Mouse (Mus musculus) limb, embryonic 15.5 days (tissue): ENCODE data around the gene Tradd. TPM values are rescaled to one million over a fixed set of nuclear protein-coding genes. Genes with fewer than 3 reads are reported as not detected.

ENCODE experiments used
- ATAC-seq: fragments of 200-750 bp; cut with Nextera tagmentation; 2 replicates; pipeline ENCODE4 v1.8.0; 2017; ENCODE audit warnings: low read depth, moderate TSS enrichment; ENCODE audit not compliant: insufficient number of reproducible peaks, low FRiP score, low TSS enrichment
- H3K27ac ChIP-seq: fragments of 300-500 bp; sonication (generic); 2 replicates; pipeline ENCODE4 v1.5.1; 2015; ENCODE audit warnings: moderate library complexity, mild to moderate bottlenecking, inconsistent platforms
- H3K27me3 ChIP-seq: fragments of 300-500 bp; sonication (generic); 2 replicates; pipeline ENCODE4 v1.6.1; 2015; ENCODE audit warnings: inconsistent platforms
- H3K36me3 ChIP-seq: fragments of 300-500 bp; sonication (generic); 2 replicates; pipeline ENCODE4 v1.6.1; 2015; ENCODE audit warnings: inconsistent platforms
- H3K4me1 ChIP-seq: fragments of 300-500 bp; sonication (generic); 2 replicates; pipeline ENCODE4 v1.6.1; 2015; ENCODE audit warnings: inconsistent platforms
- H3K4me2 ChIP-seq: fragments of 300-500 bp; sonication (generic); 2 replicates; pipeline ENCODE4 v1.6.1; 2015; ENCODE audit warnings: mild to moderate bottlenecking, inconsistent platforms
- H3K4me3 ChIP-seq: fragments of 300-500 bp; sonication (generic); 2 replicates; pipeline ENCODE4 v1.5.1; 2015; ENCODE audit warnings: mild to moderate bottlenecking, inconsistent platforms
- H3K9ac ChIP-seq: fragments of 300-500 bp; sonication (generic); 2 replicates; pipeline ENCODE4 v1.6.1; 2015; ENCODE audit warnings: inconsistent platforms
- H3K9me3 ChIP-seq: fragments of 300-500 bp; sonication (generic); 2 replicates; pipeline ENCODE4 v1.6.1; 2016; ENCODE audit warnings: inconsistent platforms
- WGBS: fragments of 180-500 bp; shearing (Covaris S2); methylation state at CpG from one replicate; pipeline ENCODE4 v1.1.7; 2015; 5-methylcytosine and 5-hydroxymethylcytosine counted together
- microRNA counts: library from miRNA; unstranded; fragments of <30 nt; microRNA quantifications from one replicate; lab custom pipeline; 2016
- microRNA-seq: library from miRNA; unstranded; fragments of <30 nt; microRNA quantifications from one replicate; pipeline ENCODE4, GENCODE M21; 2016
- polyA plus RNA-seq: library from polyadenylated mRNA; unstranded; fragments of >200 nt; fragmentation: Nextera tagmentation; extraction: Ambion mirVana; gene quantifications from 2 replicates; pipeline ENCODE4 v1.2.1, GENCODE M21; 2015

Gene Tradd
- polyA plus RNA-seq, 1 experiment from 2014 or later = 30.8 TPM

DNA sequence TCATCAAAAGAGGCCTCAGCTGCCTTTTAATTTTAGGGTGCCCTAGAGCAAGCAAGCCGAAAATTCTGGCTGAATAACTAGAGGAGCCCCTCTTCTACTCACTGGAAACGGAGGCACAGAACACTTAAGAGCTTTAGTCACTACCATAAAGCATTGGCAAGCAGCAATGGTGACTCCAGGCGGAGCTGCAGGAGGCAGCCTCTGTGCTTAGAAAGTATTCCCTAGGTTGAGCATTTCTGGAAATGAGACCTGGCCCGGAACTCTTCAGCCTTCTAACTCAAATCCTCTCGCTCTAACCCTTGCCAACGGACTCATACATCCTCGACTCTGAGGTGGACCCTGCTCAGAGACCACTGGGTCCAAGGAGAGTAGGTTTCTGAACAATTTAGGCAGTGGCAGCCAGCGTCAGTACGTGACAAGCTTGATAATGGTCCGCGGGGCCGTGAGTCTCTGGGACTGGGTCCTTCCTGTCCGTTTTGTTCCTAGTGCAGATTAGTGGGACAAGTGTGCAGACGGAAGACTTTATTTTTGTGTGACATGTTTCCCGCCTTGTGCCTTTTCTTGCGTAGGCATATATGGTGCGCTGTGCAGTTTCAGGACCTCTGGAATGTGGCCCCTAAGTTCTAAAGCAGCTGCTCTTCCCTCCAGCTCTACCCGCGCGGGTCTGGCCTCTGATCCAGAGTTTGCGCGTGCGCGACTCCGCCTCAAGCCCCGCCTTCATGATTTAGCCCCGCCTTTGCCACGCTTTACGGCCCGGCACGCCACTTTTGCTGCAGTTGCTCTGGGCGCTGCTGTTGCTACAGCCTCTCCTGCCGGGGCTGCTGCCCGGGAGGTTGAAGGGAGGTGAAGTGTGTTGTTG, 39.8 kb downstream of the Tradd start, which contains the start of gene D230025D16Rik:
D230025D16Rik (plus strand) TSS at position 733 of the 859 bp plus-strand sequence.
- peak within 1 kb of the TSS; percentile 79 for H3K4me2 ChIP-seq
- no peaks in the 10 kb centered on the region for H3K27me3 ChIP-seq
- no peaks in the 10 kb centered on the region for H3K36me3 ChIP-seq
- H3K9me3 ChIP-seq = no peaks in the 10 kb centered on the region
- H3K4me3 ChIP-seq = peak within 1 kb of the TSS; percentile 81
- H3K27ac ChIP-seq = peak within 1 kb of the TSS; percentile 93
- H3K9ac ChIP-seq = peak within 1 kb of the TSS; percentile 73
- peak; percentile 88 for ATAC-seq
- peaks cover 20% of the 10 kb centered on the region for H3K4me1 ChIP-seq
- 2% methylated on average over 34 of the region's 34 CpGs for WGBS

DNA sequence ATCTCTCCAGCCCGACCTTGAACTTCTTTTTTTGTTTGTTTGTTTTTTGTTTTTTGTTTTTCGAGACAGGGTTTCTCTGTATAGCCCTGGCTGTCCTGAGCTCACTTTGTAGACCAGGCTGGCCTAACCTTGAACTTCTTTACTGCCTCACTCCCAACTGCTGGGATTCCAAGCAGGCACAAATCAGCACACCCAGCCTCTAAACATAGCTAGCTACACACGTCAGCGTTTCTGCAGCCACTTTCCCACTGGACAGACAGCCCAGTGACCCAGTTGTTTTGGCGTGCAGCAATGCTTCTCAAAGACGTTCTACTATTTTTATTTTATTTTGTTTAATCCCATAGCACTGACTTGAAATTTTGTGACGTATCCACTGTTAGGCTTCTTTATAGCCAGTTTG, 40.6 kb downstream of the Tradd start:
- Histone ChIP-seq H3K9ac (no peak overlapping the region; the same call in 1 of the 2 replicates), H3K9me3 (no peaks in the 10 kb centered on the region), H3K27me3 (no peaks in the 10 kb centered on the region), H3K36me3 (no peaks in the 10 kb centered on the region), H3K4me3 (peak overlapping the region; percentile 81; the same call in 1 of the 2 replicates), H3K4me2 (peak overlapping the region; percentile 79; the same call in 1 of the 2 replicates), H3K4me1 (peaks cover 20% of the 10 kb centered on the region), H3K27ac (peak overlapping the region; percentile 93)
- 54% methylated on average over 7 of the region's 7 CpGs for WGBS
- no peak for ATAC-seq

DNA sequence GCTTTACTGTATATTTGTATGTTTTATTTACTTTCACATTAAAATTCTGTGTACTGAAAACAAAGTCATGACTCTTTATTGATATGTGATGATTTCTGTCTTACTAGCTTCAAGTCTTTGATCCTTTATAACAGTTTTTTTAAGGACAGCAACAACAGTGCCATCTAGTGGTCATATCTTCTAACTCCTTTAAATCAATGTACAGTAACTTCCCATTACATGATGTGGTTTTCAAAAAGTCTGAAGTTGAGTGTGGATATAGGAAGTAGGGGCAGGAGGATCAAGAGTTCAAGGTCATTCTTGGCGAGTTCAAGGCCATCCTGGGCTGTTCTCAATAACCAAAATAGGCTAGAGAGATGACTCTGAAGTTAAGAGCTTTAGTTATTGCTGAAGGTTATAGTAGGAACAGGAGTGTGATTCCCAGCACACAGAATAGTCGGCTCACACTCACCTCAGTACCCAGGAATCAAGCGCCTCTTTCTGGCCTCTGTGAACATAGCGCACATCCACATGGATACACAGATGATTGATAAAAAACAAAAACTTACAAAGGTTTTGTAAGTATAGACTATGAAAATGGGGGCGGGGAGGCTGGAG, 46.4 kb downstream of the Tradd start:
- no peak overlapping the region for H3K27ac ChIP-seq
- no peak for ATAC-seq
- WGBS = 78% methylated on average over 5 of the region's 5 CpGs

DNA sequence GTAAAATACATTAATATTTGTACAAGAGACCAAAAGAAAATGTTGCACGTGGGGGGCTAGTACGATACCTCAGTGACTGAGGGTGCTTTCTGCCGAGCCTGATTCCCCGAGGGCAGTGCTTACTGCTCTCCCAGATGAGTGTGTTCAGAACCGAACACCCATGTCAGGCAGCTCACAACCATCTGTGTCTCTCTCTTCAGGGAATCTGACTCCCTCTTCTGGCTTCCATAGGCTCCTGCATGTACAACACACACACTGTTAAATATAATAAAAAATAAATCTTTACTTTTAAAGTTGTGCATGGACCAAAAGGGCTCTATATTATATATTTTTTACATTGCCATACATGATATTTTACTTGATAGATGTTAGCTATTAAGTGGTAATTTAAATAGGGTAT, 50.3 kb downstream of the Tradd start:
- H3K27ac ChIP-seq = no peak overlapping the region

More for the DNA sequence above, 46.4 kb downstream of the Tradd start:
- Histone ChIP-seq H3K4me3 (no peak overlapping the region), H3K4me1 (no peaks in the 10 kb centered on the region), H3K4me2 (no peak overlapping the region), H3K9me3 (no peaks in the 10 kb centered on the region), H3K9ac (no peak overlapping the region), H3K27me3 (no peaks in the 10 kb centered on the region), H3K36me3 (peaks cover 10% of the 10 kb centered on the region)

GRCm38 (mm10) chr8:105209153-105210110, 55.0 kb downstream of the Tradd start:
- no peak overlapping the region for H3K4me3 ChIP-seq
- H3K27ac ChIP-seq = no peak overlapping the region
- H3K27me3 ChIP-seq = no peaks in the 10 kb centered on the region
- no peak overlapping the region for H3K4me2 ChIP-seq
- H3K36me3 ChIP-seq = peaks cover 8% of the 10 kb centered on the region; the same call in 1 of the 2 replicates
- WGBS = 82% methylated on average over 1 of the region's 1 CpGs
- H3K9me3 ChIP-seq = no peaks in the 10 kb centered on the region
- no peaks in the 10 kb centered on the region for H3K4me1 ChIP-seq
- ATAC-seq = no peak
- H3K9ac ChIP-seq = no peak overlapping the region

More for the DNA sequence above, 50.3 kb downstream of the Tradd start:
- Histone ChIP-seq H3K9ac (no peak overlapping the region), H3K36me3 (peaks cover 10% of the 10 kb centered on the region), H3K4me1 (no peaks in the 10 kb centered on the region), H3K4me2 (no peak overlapping the region), H3K9me3 (no peaks in the 10 kb centered on the region), H3K4me3 (no peak overlapping the region), H3K27me3 (no peaks in the 10 kb centered on the region)
- 86% methylated on average over 5 of the region's 5 CpGs for WGBS
- no peak for ATAC-seq

MicroRNAs within 50 kb of the gene (microRNA counts, 519-probe panel; counts per million panel counts)
- 2,158 counts per million, percentile 40 among the panel's probes with 10 or more counts for microRNA mmu-miR-328 (lab: Ali Mortazavi, UCI)

Small RNA genes within 50 kb of the gene (microRNA-seq; reads per million reads assigned to microRNA genes)
- gene Gm27320 = not detected
- 149 reads per million, percentile 54 among the genes with 10 or more reads in this experiment for gene Mir328

Other genes starting within 250 kb of the Tradd start
- gene Ces3a, start 216.0 kb downstream of the Tradd start, polyA plus RNA-seq = not detected in 2 replicates
- gene Ces3b, start 180.9 kb downstream of the Tradd start, polyA plus RNA-seq = not detected in 2 replicates
- gene Ces4a, start 132.8 kb downstream of the Tradd start, polyA plus RNA-seq = not detected in 2 replicates
- 77.3 and 89.0 TPM in 2 replicates for gene Cbfb, start 93.9 kb downstream of the Tradd start, polyA plus RNA-seq
- 25.6 and 28.7 TPM in 2 replicates for gene D230025D16Rik, start 39.5 kb downstream of the Tradd start, polyA plus RNA-seq
- 50.7 and 50.8 TPM in 2 replicates for gene B3gnt9, start 9.5 kb downstream of the Tradd start, polyA plus RNA-seq
- 4.6 and 4.9 TPM in 2 replicates for gene Fbxl8, start within 50 bp of the Tradd start, polyA plus RNA-seq
- 0.33 and 0.41 TPM in 2 replicates for gene Hsf4, start 5.2 kb upstream of the Tradd start, polyA plus RNA-seq
- 3.1 and 5.3 TPM in 2 replicates for gene Nol3, start 11.5 kb upstream of the Tradd start, polyA plus RNA-seq
- gene 4931428F04Rik, start 25.3 kb upstream of the Tradd start, polyA plus RNA-seq = 11.0 and 11.1 TPM in 2 replicates
- 9.0 and 10.6 TPM in 2 replicates for gene Exoc3l, start 31.5 kb upstream of the Tradd start, polyA plus RNA-seq
- 63.7 and 65.5 TPM in 2 replicates for gene E2f4, start 33.1 kb upstream of the Tradd start, polyA plus RNA-seq
- 8.9 TPM in 2 replicates for gene Elmo3, start 41.0 kb upstream of the Tradd start, polyA plus RNA-seq
- 1.7 and 1.9 TPM in 2 replicates for gene Lrrc29, start 61.7 kb upstream of the Tradd start, polyA plus RNA-seq
- 120 and 129 TPM in 2 replicates for gene Tmem208, start 61.7 kb upstream of the Tradd start, polyA plus RNA-seq
- 1.6 and 1.8 TPM in 2 replicates for gene Fhod1, start 83.3 kb upstream of the Tradd start, polyA plus RNA-seq
- 2.7 and 2.9 TPM in 2 replicates for gene Slc9a5, start 84.2 kb upstream of the Tradd start, polyA plus RNA-seq
- gene Plekhg4, start 108.7 kb upstream of the Tradd start, polyA plus RNA-seq = 0.55 and 0.88 TPM in 2 replicates
- gene Kctd19, start 148.9 kb upstream of the Tradd start, polyA plus RNA-seq = not detected in 2 replicates
- gene Lrrc36, start 149.0 kb upstream of the Tradd start, polyA plus RNA-seq = 0.37 and 0.53 TPM in 2 replicates
- gene Tppp3, start 206.9 kb upstream of the Tradd start, polyA plus RNA-seq = 160 and 305 TPM in 2 replicates
- 40.0 and 42.2 TPM in 2 replicates for gene Zdhhc1, start 232.3 kb upstream of the Tradd start, polyA plus RNA-seq